Mouse (Mus musculus) heart, embryonic 16.5 days (tissue): Measurements from ENCODE around the gene Gss. TPM values are rescaled to one million over a fixed set of nuclear protein-coding genes. Genes with fewer than 3 reads are reported as not detected.

Experiments
- ATAC-seq: fragments of 200-750 bp; cut with Nextera tagmentation; replicated peaks from 2 replicates; pipeline ENCODE4 v1.8.0; 2017; ENCODE audit warnings: moderate number of reproducible peaks; ENCODE audit not compliant: insufficient read depth, low FRiP score; ENCODE audit errors: extremely low read depth
- H3K27ac ChIP-seq: fragments of 300-500 bp; sonication (generic); 2 replicates; pipeline ENCODE4 v1.5.1; 2014; ENCODE audit warnings: mild to moderate bottlenecking, low read length, control low read depth, moderate library complexity
- H3K27me3 ChIP-seq: fragments of 300-500 bp; sonication (generic); 2 replicates; pipeline ENCODE4 v1.6.1; 2014; ENCODE audit warnings: low read length, mixed read lengths; ENCODE audit not compliant: control insufficient read depth, insufficient read depth
- H3K36me3 ChIP-seq: fragments of 300-500 bp; sonication (generic); 2 replicates; pipeline ENCODE4 v1.6.1; 2014; ENCODE audit not compliant: control insufficient read depth, insufficient read depth
- H3K4me1 ChIP-seq: fragments of 300-500 bp; sonication (generic); 2 replicates; pipeline ENCODE4 v1.6.1; 2014; ENCODE audit warnings: low read length, mixed read lengths; ENCODE audit not compliant: control insufficient read depth, insufficient read depth
- H3K4me2 ChIP-seq: fragments of 300-500 bp; sonication (generic); 2 replicates; pipeline ENCODE4 v1.6.1; 2014; ENCODE audit warnings: low read depth, mild to moderate bottlenecking, control low read depth, low read length
- H3K4me3 ChIP-seq: fragments of 300-500 bp; sonication (generic); 2 replicates; pipeline ENCODE4 v1.5.1; 2014; ENCODE audit warnings: mild to moderate bottlenecking, control low read depth, low read length
- H3K9ac ChIP-seq: fragments of 300-500 bp; sonication (generic); 2 replicates; pipeline ENCODE4 v1.6.1; 2014; ENCODE audit warnings: low read length, control low read depth
- H3K9me3 ChIP-seq: fragments of 300-500 bp; sonication (generic); replicated peaks from 2 replicates; pipeline ENCODE4 v1.6.1; 2016; ENCODE audit warnings: low read length; ENCODE audit not compliant: control insufficient read depth
- WGBS: fragments of 180-500 bp; shearing (Covaris S2); extraction: QIAGEN DNeasy Blood & Tissue Kit; methylation state at CpG from one replicate; pipeline ENCODE4 v1.1.7; 2014; 5-methylcytosine and 5-hydroxymethylcytosine counted together
- polyA plus RNA-seq: library from polyadenylated mRNA; unstranded; fragments of >200 nt; fragmentation: Nextera tagmentation; extraction: Ambion mirVana; gene quantifications from 2 replicates; pipeline ENCODE4 v1.2.1, GENCODE M21; 2015

The Gss gene
- polyA plus RNA-seq = 25.3 and 26.9 TPM in 2 replicates

DNA sequence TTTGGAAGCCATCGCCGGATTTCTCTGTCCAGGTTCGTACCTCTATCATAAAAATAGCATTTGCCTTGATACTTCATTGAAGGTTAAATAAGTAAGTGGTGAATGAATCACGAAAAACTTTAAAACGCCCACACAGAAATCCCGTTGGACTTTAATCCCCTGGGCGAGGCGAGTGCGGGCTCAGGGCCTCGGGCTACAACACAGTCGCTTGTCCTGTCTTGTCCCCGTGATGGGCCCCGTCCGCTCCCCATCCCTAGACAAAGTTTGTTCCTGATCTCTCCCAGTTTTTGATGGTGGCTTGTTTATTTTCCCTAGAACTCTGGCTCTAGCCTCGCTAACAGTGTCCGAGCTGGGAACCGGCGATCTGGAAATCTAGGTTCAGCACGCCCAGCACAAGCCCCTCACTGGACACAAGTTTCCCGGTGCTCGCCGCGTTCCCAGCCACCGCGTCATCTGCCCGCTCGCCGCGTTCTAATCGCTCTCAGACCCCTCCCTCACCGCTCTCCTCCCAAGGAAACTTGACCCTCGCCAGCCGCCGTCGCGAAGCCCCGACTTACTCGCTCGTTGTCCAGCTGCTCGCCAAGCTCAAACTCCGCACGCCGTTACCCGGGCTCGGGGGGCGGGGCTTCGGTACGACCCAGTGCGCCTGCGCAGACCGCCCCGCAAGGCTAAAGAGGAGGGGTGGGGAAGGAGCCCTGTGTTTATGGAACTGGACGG is at the start of gene Gss:
Gss (minus strand) TSS at position 674 of the 717 bp plus-strand sequence.
- peak; percentile 91 for ATAC-seq
- no peaks in the 10 kb centered on the region for H3K9me3 ChIP-seq
- WGBS = under 1% methylated on average over 53 of the region's 53 CpGs
- peak within 1 kb of the TSS; percentile 73 for H3K4me3 ChIP-seq
- H3K27ac ChIP-seq = peak within 1 kb of the TSS; percentile 88
- peaks cover 11% of the 10 kb centered on the region for H3K4me1 ChIP-seq
- H3K9ac ChIP-seq = peak within 1 kb of the TSS; percentile 77
- peak within 1 kb of the TSS; percentile 90 for H3K4me2 ChIP-seq
- H3K27me3 ChIP-seq = no peaks in the 10 kb centered on the region
- no peaks in the 10 kb centered on the region for H3K36me3 ChIP-seq

DNA sequence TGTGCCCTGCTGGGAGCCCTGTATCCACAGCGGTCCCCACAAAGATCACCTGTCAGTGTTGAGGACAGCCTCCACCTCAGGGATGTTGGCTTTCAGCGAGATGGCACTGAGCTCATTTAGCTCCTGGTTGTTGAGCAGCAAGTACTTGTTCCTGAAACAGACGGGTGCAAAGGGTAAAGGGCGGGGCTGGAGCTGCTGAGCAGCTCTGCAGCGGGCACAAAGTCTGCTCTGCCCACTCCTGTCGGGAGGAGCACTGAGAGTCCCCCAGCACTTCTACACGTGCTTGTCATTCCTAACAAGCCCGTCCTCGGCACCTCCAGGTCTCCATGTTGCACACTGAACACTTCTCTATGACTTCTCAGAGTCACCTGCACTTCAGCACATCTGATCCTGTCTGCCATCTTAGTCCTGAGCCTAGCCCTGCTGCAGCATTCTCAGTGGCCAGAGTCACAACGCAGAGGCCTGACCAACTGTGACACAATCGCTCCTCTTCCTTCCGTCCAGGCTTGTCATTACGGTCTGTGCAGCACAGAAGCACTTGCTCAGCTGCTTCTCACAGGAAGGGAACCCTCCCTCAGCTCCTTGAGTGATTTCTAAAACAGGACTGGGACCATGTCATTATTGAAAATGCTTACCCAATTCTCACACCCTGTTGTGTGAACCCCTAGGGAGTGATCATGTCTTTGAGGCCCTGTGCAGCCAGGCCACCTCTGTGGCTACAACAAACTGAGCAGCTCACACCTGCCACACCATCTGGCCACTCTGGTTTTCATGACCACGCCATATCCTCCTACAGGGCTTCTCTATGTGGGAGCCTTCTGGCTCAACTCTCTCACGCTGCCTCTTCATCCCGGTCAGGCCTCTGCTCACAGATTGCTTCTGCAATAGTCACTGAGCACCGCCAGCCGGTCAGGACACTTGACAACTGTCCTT is 49.2 kb upstream of the Gss start:
- Histone ChIP-seq H3K27me3 (no peaks in the 10 kb centered on the region), H3K27ac (no peak overlapping the region)
- WGBS = 78% methylated on average over 18 of the region's 18 CpGs

DNA sequence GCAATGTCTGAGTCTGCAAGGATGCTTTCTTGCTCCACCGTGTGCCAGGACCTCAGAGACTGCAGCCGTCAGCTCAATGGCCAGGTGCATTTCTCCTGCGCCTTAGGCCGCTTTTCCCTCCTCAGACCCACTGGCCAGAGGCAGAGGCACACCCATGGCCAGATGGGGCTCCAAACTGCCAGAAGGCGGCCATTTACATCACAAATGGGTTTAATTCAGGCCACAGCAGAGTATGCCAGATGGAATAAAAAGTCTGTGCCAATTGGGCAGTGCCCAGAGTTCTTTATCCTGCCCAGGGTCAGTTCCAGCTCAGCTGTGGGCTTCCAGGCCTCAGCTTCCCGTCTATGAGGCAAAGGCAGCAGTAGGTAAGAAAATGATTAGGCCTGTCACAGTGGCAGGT is 48.0 kb upstream of the Gss start:
- ATAC-seq = no peak
- H3K27ac ChIP-seq = no peak overlapping the region
- no peak overlapping the region for H3K9ac ChIP-seq
- H3K4me2 ChIP-seq = no peak overlapping the region
- H3K4me3 ChIP-seq = no peak overlapping the region
- WGBS = 90% methylated on average over 6 of the region's 6 CpGs
- peaks cover 62% of the 10 kb centered on the region for H3K36me3 ChIP-seq
- no peaks in the 10 kb centered on the region for H3K4me1 ChIP-seq
- no peaks in the 10 kb centered on the region for H3K27me3 ChIP-seq
- H3K9me3 ChIP-seq = no peaks in the 10 kb centered on the region

More for the DNA sequence above, 49.2 kb upstream of the Gss start:
- ATAC-seq = no peak
- Histone ChIP-seq H3K4me3 (no peak overlapping the region), H3K4me2 (no peak overlapping the region), H3K9ac (no peak overlapping the region), H3K4me1 (no peaks in the 10 kb centered on the region), H3K9me3 (no peaks in the 10 kb centered on the region), H3K36me3 (peaks cover 62% of the 10 kb centered on the region)

DNA sequence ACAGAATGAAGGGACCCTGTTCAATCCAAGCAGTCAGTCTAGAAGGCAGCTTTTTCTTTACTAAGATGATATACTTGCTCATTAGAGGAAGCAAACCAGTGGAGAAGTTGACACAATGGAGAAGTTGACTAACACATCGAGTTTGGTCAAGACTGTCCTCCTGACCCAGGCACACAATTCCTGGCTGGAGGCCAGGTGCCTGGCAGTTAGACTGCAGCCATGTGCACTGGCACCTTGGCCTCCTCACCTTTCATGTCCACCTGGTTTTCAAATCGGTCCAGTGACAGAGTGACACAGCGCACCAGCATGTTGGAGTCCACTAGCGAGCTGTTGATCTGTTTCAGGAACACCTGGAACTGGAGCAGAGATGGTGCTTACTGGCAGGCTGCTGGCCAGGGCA is 44.8 kb upstream of the Gss start:
- WGBS = 87% methylated on average over 4 of the region's 4 CpGs
- Histone ChIP-seq H3K4me3 (no peak overlapping the region), H3K9ac (no peak overlapping the region), H3K9me3 (no peaks in the 10 kb centered on the region), H3K36me3 (peaks cover 75% of the 10 kb centered on the region), H3K27me3 (no peaks in the 10 kb centered on the region), H3K4me1 (peaks cover 4% of the 10 kb centered on the region; the same call in 1 of the 2 replicates), H3K27ac (no peak overlapping the region), H3K4me2 (no peak overlapping the region)
- no peak for ATAC-seq

DNA sequence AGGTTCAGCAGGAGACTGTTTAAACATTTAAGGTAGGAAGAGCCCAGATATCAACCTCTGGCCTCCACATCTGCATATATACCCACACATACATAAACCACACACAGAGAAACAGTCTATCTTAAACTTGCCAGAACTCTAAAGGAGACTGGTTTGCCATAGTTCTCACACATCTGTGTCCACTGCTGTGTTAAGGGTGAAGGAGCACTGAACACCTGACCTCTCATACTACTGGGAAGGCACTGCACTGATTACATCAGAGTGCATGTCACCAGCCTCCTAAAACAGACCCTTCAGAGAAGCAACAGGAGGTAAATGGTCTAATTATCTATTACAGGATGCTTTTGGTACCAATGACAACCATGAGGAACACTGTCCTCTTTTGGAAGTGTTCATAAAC is 44.3 kb upstream of the Gss start:
- Histone ChIP-seq H3K9me3 (no peaks in the 10 kb centered on the region), H3K4me3 (no peak overlapping the region), H3K9ac (no peak overlapping the region), H3K4me1 (peaks cover 4% of the 10 kb centered on the region; the same call in 1 of the 2 replicates), H3K36me3 (peaks cover 77% of the 10 kb centered on the region), H3K27ac (no peak overlapping the region), H3K4me2 (no peak overlapping the region), H3K27me3 (no peaks in the 10 kb centered on the region)
- ATAC-seq = no peak

DNA sequence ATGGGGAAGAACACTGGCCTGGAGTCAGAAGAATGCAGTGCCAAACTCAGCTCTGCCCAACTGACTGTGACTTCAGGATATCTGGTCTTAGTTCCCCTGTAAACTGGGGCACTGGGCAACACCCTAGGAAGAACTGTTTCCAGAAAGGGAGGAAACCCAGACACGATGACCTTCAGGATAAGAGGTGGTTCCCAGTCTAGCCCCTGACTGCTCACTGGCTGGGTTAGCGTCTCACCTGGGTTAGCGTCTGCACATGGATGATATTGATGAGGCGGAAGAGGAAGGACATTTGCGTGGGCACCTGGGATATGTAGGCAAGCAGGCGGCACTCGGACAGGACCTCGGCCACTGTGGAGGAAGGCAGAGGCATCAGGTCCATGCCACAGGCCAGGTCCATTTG is 43.4 kb upstream of the Gss start:
- Histone ChIP-seq H3K27me3 (no peaks in the 10 kb centered on the region), H3K4me2 (no peak overlapping the region), H3K4me3 (no peak overlapping the region), H3K9me3 (no peaks in the 10 kb centered on the region), H3K9ac (no peak overlapping the region), H3K27ac (0 out of 2 replicates have a peak overlapping the region, but pooled peaks have one; percentile 6), H3K4me1 (peaks cover 4% of the 10 kb centered on the region; the same call in 1 of the 2 replicates), H3K36me3 (peaks cover 73% of the 10 kb centered on the region)
- ATAC-seq = no peak
- 94% methylated on average over 8 of the region's 8 CpGs for WGBS

DNA sequence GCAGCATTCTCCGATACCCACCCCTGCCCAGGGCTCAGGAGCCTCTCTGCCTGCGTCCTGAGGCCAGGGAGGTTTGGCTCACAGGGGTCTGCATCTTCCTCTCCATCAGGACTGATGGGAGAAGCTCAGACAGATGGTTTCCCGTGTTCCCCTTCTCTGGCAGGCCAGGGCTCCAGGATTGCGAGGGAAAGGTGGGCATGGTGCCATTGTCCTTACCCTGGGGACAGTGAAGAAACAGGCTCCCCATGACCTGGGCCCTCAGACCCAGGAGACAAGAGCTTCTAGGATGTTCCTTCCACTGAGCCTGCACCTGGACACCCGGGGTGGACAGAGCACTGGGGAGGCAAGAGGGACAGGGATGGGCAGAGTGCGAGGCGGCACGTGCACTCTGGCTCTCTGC is 42.0 kb upstream of the Gss start:
- Histone ChIP-seq H3K9me3 (no peaks in the 10 kb centered on the region), H3K4me2 (no peak overlapping the region), H3K27me3 (peaks cover 5% of the 10 kb centered on the region), H3K4me1 (peaks cover 6% of the 10 kb centered on the region; the same call in 1 of the 2 replicates), H3K36me3 (peaks cover 71% of the 10 kb centered on the region), H3K4me3 (no peak overlapping the region), H3K27ac (peak overlapping the region; percentile 68), H3K9ac (no peak overlapping the region)
- 71% methylated on average over 8 of the region's 8 CpGs for WGBS
- no peak for ATAC-seq

DNA sequence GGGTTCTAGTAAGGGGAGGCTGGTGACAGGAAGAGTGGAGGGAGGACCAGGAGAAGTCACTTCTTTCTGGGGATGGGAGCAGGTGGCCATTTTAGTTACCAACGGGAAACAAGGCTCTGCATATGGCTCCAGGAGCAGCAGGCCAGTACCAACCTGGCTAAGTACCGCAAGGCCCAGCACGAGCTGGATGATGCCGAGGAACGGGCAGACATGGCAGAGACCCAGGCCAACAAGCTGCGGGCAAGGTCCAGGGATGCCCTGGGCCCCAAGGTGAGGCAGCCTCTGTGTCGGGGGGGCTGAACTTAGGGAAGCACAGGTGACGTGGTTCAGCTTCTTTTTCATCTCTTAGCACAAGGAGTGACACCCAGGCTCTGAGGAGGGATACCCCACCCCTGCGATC is 41.1 kb upstream of the Gss start:
- Histone ChIP-seq H3K27ac (no peak overlapping the region), H3K27me3 (peaks cover 5% of the 10 kb centered on the region), H3K36me3 (peaks cover 66% of the 10 kb centered on the region), H3K4me3 (no peak overlapping the region), H3K9me3 (no peaks in the 10 kb centered on the region), H3K4me2 (no peak overlapping the region), H3K4me1 (peaks cover 6% of the 10 kb centered on the region; the same call in 1 of the 2 replicates), H3K9ac (no peak overlapping the region)
- no peak for ATAC-seq
- 90% methylated on average over 9 of the region's 9 CpGs for WGBS

DNA sequence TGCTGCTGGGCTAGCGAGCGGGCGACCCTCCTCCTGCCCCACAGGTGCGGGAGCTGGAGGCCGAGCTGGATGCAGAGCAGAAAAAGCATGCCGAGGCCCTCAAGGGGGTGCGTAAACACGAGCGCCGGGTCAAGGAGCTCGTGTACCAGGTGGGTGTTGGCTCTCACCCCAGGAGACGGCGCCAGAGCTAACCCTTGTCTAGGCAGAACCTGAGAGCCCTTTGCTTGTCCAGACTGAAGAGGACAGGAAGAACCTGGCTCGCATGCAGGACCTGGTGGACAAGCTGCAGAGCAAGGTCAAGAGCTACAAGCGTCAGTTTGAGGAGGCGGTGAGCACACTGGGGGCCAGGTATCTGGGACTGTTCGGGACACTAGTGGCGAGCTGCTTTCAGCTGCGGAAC is 40.5 kb upstream of the Gss start:
- Histone ChIP-seq H3K36me3 (peaks cover 64% of the 10 kb centered on the region), H3K9me3 (no peaks in the 10 kb centered on the region), H3K4me1 (peaks cover 6% of the 10 kb centered on the region; the same call in 1 of the 2 replicates), H3K4me3 (no peak overlapping the region), H3K4me2 (no peak overlapping the region), H3K9ac (no peak overlapping the region), H3K27me3 (peaks cover 5% of the 10 kb centered on the region), H3K27ac (no peak overlapping the region)
- 66% methylated on average over 19 of the region's 19 CpGs for WGBS
- ATAC-seq = no peak
